Mouse (Mus musculus) C2C12 (cell line): ENCODE data around the gene Ppm1e. TPM values are rescaled to one million over a fixed set of nuclear protein-coding genes. Genes with fewer than 3 reads are reported as not detected.

ENCODE experiments used
- H3K27me3 ChIP-seq: one replicate; pipeline ENCODE4 v1.6.1; 2011; ENCODE audit not compliant: control insufficient read depth, insufficient read depth, insufficient read length
- H3K36me3 ChIP-seq: one replicate; pipeline ENCODE4 v1.6.1; 2011; ENCODE audit not compliant: control insufficient read depth, insufficient read depth
- H3K4me3 ChIP-seq: one replicate; pipeline ENCODE4 v1.5.1; 2011; ENCODE audit warnings: mild to moderate bottlenecking, control low read depth; ENCODE audit not compliant: poor library complexity, insufficient read depth, severe bottlenecking
- H3K79me2 ChIP-seq: one replicate; pipeline ENCODE4 v1.6.1; 2011; ENCODE audit not compliant: control insufficient read depth, insufficient read depth
- H3K79me3 ChIP-seq: one replicate; pipeline ENCODE4 v1.6.1; 2011; ENCODE audit warnings: low read depth, control low read depth
- H3ac ChIP-seq: one replicate; pipeline ENCODE3; 2011; ENCODE audit warnings: low read depth; ENCODE audit not compliant: control insufficient read depth, insufficient read length
- CEBPB ChIP-seq: IDR thresholded peaks from one replicate; pipeline ENCODE4 v1.6.1; 2011; ENCODE audit warnings: low read depth, mild to moderate bottlenecking, control low read depth, moderate library complexity
- CTCF ChIP-seq: IDR thresholded peaks from one replicate; pipeline ENCODE4 v1.5.1; 2011; ENCODE audit not compliant: control insufficient read depth, insufficient read depth, insufficient read length
- FOSL1 ChIP-seq: IDR thresholded peaks from one replicate; pipeline ENCODE4 v1.8.0; 2011; ENCODE audit warnings: mild to moderate bottlenecking, low read length; ENCODE audit not compliant: poor library complexity, insufficient read depth, severe bottlenecking
- MAX ChIP-seq: IDR thresholded peaks from one replicate; pipeline ENCODE4 v1.6.1; 2011; ENCODE audit warnings: mild to moderate bottlenecking, control low read depth
- MYOD1 ChIP-seq: IDR thresholded peaks from one replicate; pipeline ENCODE4 v1.6.1; 2011; ENCODE audit warnings: low read depth; ENCODE audit not compliant: control insufficient read depth, insufficient read length
- MYOG ChIP-seq: IDR thresholded peaks from one replicate; pipeline ENCODE4 v1.6.1; 2011; ENCODE audit not compliant: control insufficient read depth, insufficient read length; ENCODE audit errors: extremely low read depth
- USF1 ChIP-seq: IDR thresholded peaks from one replicate; pipeline ENCODE4 v1.6.1; 2011; ENCODE audit warnings: low read depth, mild to moderate bottlenecking, control low read depth, moderate library complexity
- polyA plus RNA-seq: library from polyadenylated mRNA; unstranded; fragments of >200 nt; fragmentation: generic; extraction: Trizol; gene quantifications from one replicate; pipeline ENCODE4 v1.2.1, GENCODE M21; 2012; ENCODE audit warnings: missing spikeins

Gene Ppm1e
- polyA plus RNA-seq, 1 experiment = 0.59 TPM

- Histone ChIP-seq H3K36me3 (no peaks in the 10 kb centered on the region), H3K79me2 (no peaks in the 10 kb centered on the region), H3ac (no peak overlapping the region), H3K27me3 (no peaks in the 10 kb centered on the region), H3K4me3 (no peak overlapping the region), H3K79me3 (no peaks in the 10 kb centered on the region)
- no peak for TF ChIP-seq FOSL1
Measured at GRCm38 (mm10) chr11:87276240-87276985, 82.4 kb downstream of the Ppm1e start.

- H3ac ChIP-seq = no peak overlapping the region
- H3K4me3 ChIP-seq = no peak overlapping the region
- no peaks in the 10 kb centered on the region for H3K79me2 ChIP-seq
- H3K79me3 ChIP-seq = no peaks in the 10 kb centered on the region
- no peak for TF ChIP-seq USF1
- no peak for TF ChIP-seq CEBPB
- TF ChIP-seq MAX = no peak
- no peak for TF ChIP-seq MYOG
- TF ChIP-seq MYOD1 = no peak
- TF ChIP-seq FOSL1 = no peak
- TF ChIP-seq CTCF = no peak
- H3K27me3 ChIP-seq = no peaks in the 10 kb centered on the region
- H3K36me3 ChIP-seq = no peaks in the 10 kb centered on the region
Measured at GRCm38 (mm10) chr11:87275420-87276048, 83.3 kb downstream of the Ppm1e start.

GRCm38 (mm10) chr11:87272725-87273124 lies 86.1 kb downstream of the Ppm1e start:
- Histone ChIP-seq H3K36me3 (no peaks in the 10 kb centered on the region), H3K4me3 (no peak overlapping the region), H3K79me2 (no peaks in the 10 kb centered on the region), H3K27me3 (no peaks in the 10 kb centered on the region), H3K79me3 (no peaks in the 10 kb centered on the region), H3ac (no peak overlapping the region)
- TF ChIP-seq MYOD1 (no peak), USF1 (no peak), MAX (no peak), FOSL1 (no peak), CEBPB (no peak), MYOG (no peak), CTCF (no peak)

GRCm38 (mm10) chr11:87271479-87271878 lies 87.3 kb downstream of the Ppm1e start:
- Histone ChIP-seq H3K79me3 (no peaks in the 10 kb centered on the region), H3ac (no peak overlapping the region), H3K4me3 (no peak overlapping the region), H3K27me3 (no peaks in the 10 kb centered on the region), H3K36me3 (no peaks in the 10 kb centered on the region), H3K79me2 (no peaks in the 10 kb centered on the region)
- TF ChIP-seq MYOG (no peak), CEBPB (no peak), CTCF (no peak), MAX (no peak), MYOD1 (no peak), FOSL1 (no peak), USF1 (no peak)

GRCm38 (mm10) chr11:87270958-87271357 lies 87.9 kb downstream of the Ppm1e start:
- no peaks in the 10 kb centered on the region for H3K27me3 ChIP-seq
- no peak for TF ChIP-seq FOSL1
- TF ChIP-seq MAX = no peak
- TF ChIP-seq MYOD1 = no peak
- no peak for TF ChIP-seq USF1
- no peak for TF ChIP-seq CTCF
- no peak for TF ChIP-seq MYOG
- no peak for TF ChIP-seq CEBPB

DNA sequence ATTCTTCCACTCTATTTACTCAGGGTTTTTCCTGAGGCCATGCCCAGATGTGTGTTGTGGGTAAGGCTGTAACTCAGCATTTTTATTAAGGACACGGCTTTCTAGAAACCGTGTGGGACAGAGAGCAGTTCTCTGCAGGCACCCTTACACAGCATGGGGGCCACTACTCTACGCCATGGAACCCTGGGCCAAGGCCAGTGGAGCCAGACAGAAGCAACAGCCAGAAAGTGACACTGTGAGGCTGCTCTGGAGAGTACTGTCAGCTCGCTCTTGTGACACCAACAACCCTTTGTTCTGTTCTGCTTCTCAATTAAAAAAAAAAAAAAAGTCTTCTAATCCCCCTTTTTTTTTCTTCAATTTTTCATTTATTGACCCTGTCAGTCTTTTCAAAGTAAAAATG lies 88.4 kb downstream of the Ppm1e start:
- Histone ChIP-seq H3K36me3 (no peaks in the 10 kb centered on the region), H3K79me3 (no peaks in the 10 kb centered on the region), H3K79me2 (no peaks in the 10 kb centered on the region), H3K27me3 (no peaks in the 10 kb centered on the region), H3ac (no peak overlapping the region), H3K4me3 (no peak overlapping the region)
- TF ChIP-seq FOSL1 = no peak
- TF ChIP-seq USF1 = no peak
- TF ChIP-seq CEBPB = no peak
- TF ChIP-seq CTCF = no peak
- no peak for TF ChIP-seq MAX
- TF ChIP-seq MYOD1 = no peak
- no peak for TF ChIP-seq MYOG

More at GRCm38 (mm10) chr11:87270958-87271357, 87.9 kb downstream of the Ppm1e start:
- Histone ChIP-seq H3K4me3 (no peak overlapping the region), H3K36me3 (no peaks in the 10 kb centered on the region), H3K79me2 (no peaks in the 10 kb centered on the region), H3K79me3 (no peaks in the 10 kb centered on the region), H3ac (no peak overlapping the region)
